Mouse (Mus musculus) MEL (cell line): ENCODE results near the gene Polr3c.

Source experiments
- BHLHE40 ChIP-seq: IDR thresholded peaks from 2 replicates; pipeline ENCODE4 v1.6.1; 2012; ENCODE audit warnings: low read depth, mild to moderate bottlenecking, inconsistent platforms, low read length, improper control_type of control experiment, borderline replicate concordance
- CTCF ChIP-seq, 3 experiments: IDR thresholded peaks in 2 of 3; conservative IDR thresholded peaks in 1 of 3; 2 replicates each; pipeline ENCODE4 v1.5.1; 2011 to 2012; ENCODE audit warnings: low read length in 3 of 3, low read depth in 2 of 3, mild to moderate bottlenecking in 2 of 3, improper control_type of control experiment in 1 of 3, inconsistent platforms in 1 of 3, mixed read lengths in 1 of 3, moderate library complexity in 1 of 3; ENCODE audit not compliant: control insufficient read depth in 1 of 3, insufficient read depth in 1 of 3, poor library complexity in 1 of 3, severe bottlenecking in 1 of 3
- MAFK ChIP-seq: IDR thresholded peaks from 2 replicates; pipeline ENCODE4 v1.6.1; 2011; ENCODE audit warnings: low read depth, mild to moderate bottlenecking, low read length, improper control_type of control experiment, borderline replicate concordance
- MAZ ChIP-seq: IDR thresholded peaks from 2 replicates; pipeline ENCODE4 v1.6.1; 2012; ENCODE audit warnings: low read depth, mild to moderate bottlenecking, inconsistent platforms, low read length, improper control_type of control experiment
- POLR2A ChIP-seq, 2 experiments: IDR thresholded peaks; 2 replicates each; pipeline ENCODE4 v1.6.1; 2011 to 2012; ENCODE audit warnings: low read length in 2 of 2, mild to moderate bottlenecking in 2 of 2, control low read depth in 1 of 2, improper control_type of control experiment in 1 of 2, low read depth in 1 of 2, moderate library complexity in 1 of 2; ENCODE audit not compliant: control insufficient read depth in 1 of 2, insufficient read depth in 1 of 2, poor library complexity in 1 of 2
- USF1 ChIP-seq: IDR thresholded peaks from 2 replicates; pipeline ENCODE4 v1.6.1; 2014; ENCODE audit warnings: low read depth, mild to moderate bottlenecking, inconsistent platforms, low read length, improper control_type of control experiment, moderate library complexity

DNA sequence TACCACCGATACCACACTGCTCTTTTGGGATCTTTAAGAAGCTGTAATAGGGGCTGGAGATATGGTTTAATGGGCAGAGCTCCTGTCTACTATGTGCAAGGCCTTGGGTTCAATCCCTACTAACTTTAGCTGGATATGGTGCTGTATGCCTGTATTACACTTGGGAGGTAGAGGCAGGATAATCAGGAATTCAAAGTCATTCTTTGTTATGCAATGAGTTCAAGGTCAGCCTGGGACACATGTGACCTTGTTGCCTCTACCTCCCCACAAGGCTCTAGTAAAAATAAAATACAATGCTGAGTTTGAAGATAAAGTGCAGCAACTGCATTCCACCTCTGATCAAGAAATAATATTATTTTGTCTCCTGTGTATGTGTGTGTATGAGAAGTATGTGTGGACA is 6.6 kb upstream of the Polr3c start:
- TF ChIP-seq BHLHE40 (no peak), USF1 (no peak), CTCF (IDR thresholded peaks at IDR 0.05 in 2 of 3, conservative IDR thresholded peaks at IDR 0.05 in 1 of 3; ENCODE audit: control insufficient read depth in 1 of 3, insufficient read depth in 1 of 3, low read depth in 2 of 3, low read length in 3 of 3, poor library complexity in 1 of 3, severe bottlenecking in 1 of 3) (no peak), POLR2A (IDR thresholded peaks at IDR 0.05; ENCODE audit: control insufficient read depth in 1 of 2, insufficient read depth in 1 of 2, low read depth in 1 of 2, low read length in 2 of 2, poor library complexity in 1 of 2) (no peak), MAZ (no peak), MAFK (no peak)
